Mouse (Mus musculus) forebrain, embryonic 16.5 days (tissue): Measurements from ENCODE around the gene Tspan32. TPM values are rescaled to one million over a fixed set of nuclear protein-coding genes. Genes with fewer than 3 reads are reported as not detected.
A peak's percentile ranks its signal among the peaks of the same experiment; 100 is the strongest.

Experiments
- ATAC-seq: fragments of 200-750 bp; cut with Nextera tagmentation; 2 replicates; pipeline ENCODE4 v1.8.0; 2017; ENCODE audit warnings: mild to moderate bottlenecking, moderate library complexity
- H3K27ac ChIP-seq: fragments of 300-500 bp; sonication (generic); 2 replicates; pipeline ENCODE4 v1.5.1; 2014; ENCODE audit warnings: low read length, control low read depth
- H3K27me3 ChIP-seq: fragments of 300-500 bp; sonication (generic); replicated peaks from 2 replicates; pipeline ENCODE4 v1.6.1; 2014; ENCODE audit warnings: low read length; ENCODE audit not compliant: control insufficient read depth, insufficient read depth
- H3K36me3 ChIP-seq: fragments of 300-500 bp; sonication (generic); 2 replicates; pipeline ENCODE4 v1.6.1; 2014; ENCODE audit not compliant: control insufficient read depth, insufficient read depth
- H3K4me1 ChIP-seq: fragments of 300-500 bp; sonication (generic); replicated peaks from 2 replicates; pipeline ENCODE4 v1.6.1; 2014; ENCODE audit warnings: low read length; ENCODE audit not compliant: control insufficient read depth, insufficient read depth
- H3K4me2 ChIP-seq: fragments of 300-500 bp; sonication (generic); 2 replicates; pipeline ENCODE4 v1.6.1; 2014; ENCODE audit warnings: mild to moderate bottlenecking, low read length, control low read depth
- H3K4me3 ChIP-seq: fragments of 300-500 bp; sonication (generic); replicated peaks from 2 replicates; pipeline ENCODE4 v1.5.1; 2014; ENCODE audit warnings: mild to moderate bottlenecking, low read length, control low read depth
- H3K9ac ChIP-seq: fragments of 300-500 bp; sonication (generic); replicated peaks from 2 replicates; pipeline ENCODE4 v1.6.1; 2014; ENCODE audit warnings: low read depth, low read length, control low read depth
- H3K9me3 ChIP-seq: fragments of 300-500 bp; sonication (generic); 2 replicates; pipeline ENCODE4 v1.6.1; 2016; ENCODE audit warnings: low read length; ENCODE audit not compliant: control insufficient read depth
- WGBS: fragments of 180-500 bp; shearing (Covaris S2); extraction: QIAGEN DNeasy Blood & Tissue Kit; methylation state at CpG from one replicate; pipeline ENCODE4 v1.1.7; 2014; 5-methylcytosine and 5-hydroxymethylcytosine counted together
- polyA plus RNA-seq: library from polyadenylated mRNA; unstranded; fragments of >200 nt; fragmentation: Nextera tagmentation; extraction: Ambion mirVana; gene quantifications from 2 replicates; pipeline ENCODE4 v1.2.1, GENCODE M21; 2015

Tspan32 gene
- polyA plus RNA-seq, 1 experiment from 2014 or later: 0.32 TPM

- no peaks in the 10 kb centered on the region for H3K36me3 ChIP-seq
- H3K4me3 ChIP-seq: no peak overlapping the region
- H3K4me1 ChIP-seq: peaks cover 18% of the 10 kb centered on the region
- ATAC-seq: no peak
- no peak overlapping the region for H3K27ac ChIP-seq
- WGBS: 90% methylated on average over 8 of the region's 8 CpGs
- no peaks in the 10 kb centered on the region for H3K27me3 ChIP-seq
- no peaks in the 10 kb centered on the region for H3K9me3 ChIP-seq
- H3K4me2 ChIP-seq: no peak overlapping the region
- no peak overlapping the region for H3K9ac ChIP-seq
Measured at GRCm38 (mm10) chr7:143006756-143007598, 2.1 kb downstream of the Tspan32 start.

GRCm38 (mm10) chr7:143007599-143008369 lies 2.9 kb downstream of the Tspan32 start:
- ATAC-seq: peak; percentile 88
- Histone ChIP-seq H3K36me3 (no peaks in the 10 kb centered on the region), H3K9me3 (no peaks in the 10 kb centered on the region), H3K9ac (no peak overlapping the region), H3K4me3 (no peak overlapping the region), H3K27ac (peak overlapping the region; percentile 46; the same call in 1 of the 2 replicates), H3K27me3 (no peaks in the 10 kb centered on the region), H3K4me2 (no peak overlapping the region; the same call in 1 of the 2 replicates), H3K4me1 (peaks cover 18% of the 10 kb centered on the region)
- WGBS: 30% methylated on average over 17 of the region's 17 CpGs

- no peak overlapping the region for H3K4me2 ChIP-seq
- H3K27ac ChIP-seq: peak overlapping the region; percentile 39
- no peak overlapping the region for H3K4me3 ChIP-seq
- no peaks in the 10 kb centered on the region for H3K9me3 ChIP-seq
- peaks cover 18% of the 10 kb centered on the region for H3K4me1 ChIP-seq
- H3K36me3 ChIP-seq: no peaks in the 10 kb centered on the region
- ATAC-seq: peak; percentile 45
- 0 out of 2 replicates have a peak overlapping the region, but pooled peaks have one; percentile 7 for H3K9ac ChIP-seq
- WGBS: 60% methylated on average over 8 of the region's 8 CpGs
- no peaks in the 10 kb centered on the region for H3K27me3 ChIP-seq
Measured at GRCm38 (mm10) chr7:143008370-143008926, 3.6 kb downstream of the Tspan32 start.

- Histone ChIP-seq H3K9me3 (no peaks in the 10 kb centered on the region), H3K4me1 (peaks cover 20% of the 10 kb centered on the region), H3K4me3 (no peak overlapping the region), H3K4me2 (no peak overlapping the region), H3K36me3 (no peaks in the 10 kb centered on the region), H3K27ac (peak overlapping the region; percentile 17; the same call in 1 of the 2 replicates), H3K9ac (no peak overlapping the region), H3K27me3 (no peaks in the 10 kb centered on the region)
- 59% methylated on average over 3 of the region's 4 CpGs for WGBS
- ATAC-seq: no peak
Measured at GRCm38 (mm10) chr7:143008996-143009665, 4.3 kb downstream of the Tspan32 start.

- no peak overlapping the region for H3K4me2 ChIP-seq
- H3K4me3 ChIP-seq: no peak overlapping the region
- ATAC-seq: no peak
- WGBS: 86% methylated on average over 4 of the region's 4 CpGs
- no peaks in the 10 kb centered on the region for H3K27me3 ChIP-seq
- no peak overlapping the region for H3K9ac ChIP-seq
- no peak overlapping the region for H3K27ac ChIP-seq
- H3K36me3 ChIP-seq: no peaks in the 10 kb centered on the region
- H3K4me1 ChIP-seq: peaks cover 20% of the 10 kb centered on the region
- no peaks in the 10 kb centered on the region for H3K9me3 ChIP-seq
Measured at GRCm38 (mm10) chr7:143009996-143010395, 5.2 kb downstream of the Tspan32 start.

- ATAC-seq: no peak
Measured at GRCm38 (mm10) chr7:143011226-143011625, 6.4 kb downstream of the Tspan32 start.

GRCm38 (mm10) chr7:143012230-143012875 lies 7.5 kb downstream of the Tspan32 start:
- H3K4me2 ChIP-seq: no peak overlapping the region
- no peak for ATAC-seq
- 58% methylated on average over 5 of the region's 5 CpGs for WGBS
- no peak overlapping the region for H3K4me3 ChIP-seq
- H3K9ac ChIP-seq: no peak overlapping the region
- H3K27ac ChIP-seq: no peak overlapping the region
- no peaks in the 10 kb centered on the region for H3K27me3 ChIP-seq
- H3K9me3 ChIP-seq: no peaks in the 10 kb centered on the region
- peaks cover 31% of the 10 kb centered on the region for H3K4me1 ChIP-seq
- no peaks in the 10 kb centered on the region for H3K36me3 ChIP-seq

More at GRCm38 (mm10) chr7:143011226-143011625, 6.4 kb downstream of the Tspan32 start:
- no peaks in the 10 kb centered on the region for H3K9me3 ChIP-seq
- no peaks in the 10 kb centered on the region for H3K36me3 ChIP-seq
- H3K27ac ChIP-seq: no peak overlapping the region
- H3K4me1 ChIP-seq: peaks cover 29% of the 10 kb centered on the region
- no peak overlapping the region for H3K4me2 ChIP-seq
- H3K27me3 ChIP-seq: no peaks in the 10 kb centered on the region
- H3K9ac ChIP-seq: no peak overlapping the region
- no peak overlapping the region for H3K4me3 ChIP-seq
- WGBS: 93% methylated on average over 1 of the region's 1 CpGs

GRCm38 (mm10) chr7:143013420-143014178 lies 8.8 kb downstream of the Tspan32 start:
- Histone ChIP-seq H3K9me3 (no peaks in the 10 kb centered on the region), H3K4me2 (no peak overlapping the region), H3K4me1 (peaks cover 20% of the 10 kb centered on the region), H3K27me3 (no peaks in the 10 kb centered on the region), H3K36me3 (no peaks in the 10 kb centered on the region), H3K9ac (no peak overlapping the region), H3K4me3 (no peak overlapping the region), H3K27ac (no peak overlapping the region)
- no peak for ATAC-seq
- 67% methylated on average over 8 of the region's 8 CpGs for WGBS
